10 mouse cellular contexts compared by ENCODE assay signal in the genomic region with DNA sequence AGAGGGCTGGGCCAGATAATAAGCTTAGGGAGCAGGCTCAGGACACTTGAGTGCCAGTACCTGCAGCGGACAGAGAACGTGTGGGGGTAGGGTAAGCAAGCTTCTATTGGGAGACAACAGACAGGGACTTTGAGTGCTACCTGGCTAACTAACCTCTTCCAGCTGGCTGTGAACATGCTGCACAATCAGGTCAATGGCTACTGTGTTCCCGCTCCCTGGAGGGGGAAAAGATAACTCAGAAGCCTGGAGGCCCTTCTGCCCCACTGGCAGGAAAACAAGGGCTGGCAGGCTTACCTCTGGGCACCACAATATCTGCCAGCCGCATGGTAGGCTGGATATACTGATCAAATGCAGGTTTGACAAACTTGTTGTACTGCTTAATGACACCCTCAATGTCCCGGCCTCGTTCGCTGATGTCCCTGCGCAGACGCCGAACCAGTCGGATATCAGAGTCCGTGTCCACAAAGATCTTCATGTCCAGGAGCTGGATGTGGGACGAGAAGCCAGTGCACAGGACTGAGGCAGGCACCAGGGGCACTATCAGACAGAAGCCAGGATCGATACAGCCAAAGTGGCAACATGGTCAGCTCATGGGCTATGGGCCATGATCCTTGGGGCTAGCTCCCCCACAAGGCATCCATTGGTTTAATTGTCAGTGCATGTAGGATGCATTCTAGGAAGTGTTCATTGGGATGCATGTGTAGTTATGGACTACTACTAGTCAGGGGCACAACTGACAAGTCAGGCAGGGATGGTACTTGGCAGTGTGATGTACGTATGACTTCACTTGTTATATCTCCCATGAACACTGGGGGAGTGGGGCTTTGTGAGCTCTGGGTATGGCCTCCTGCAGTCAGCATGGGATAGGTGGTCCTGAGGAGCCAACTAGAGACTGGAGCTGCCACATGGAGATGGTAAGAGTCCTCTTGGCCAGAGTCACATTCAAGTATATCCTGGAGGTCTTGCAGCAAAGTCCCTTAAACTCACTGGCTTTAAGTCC. TPM values are rescaled to one million over a fixed set of nuclear protein-coding genes. Genes with fewer than 3 reads are reported as not detected.
DNase-seq lines count a peak whose midpoint lies in the region; ATAC-seq lines count a peak whose summit lies in the region.
"Had no signal": no experiment of that assay in that cellular context is flagged by ENCODE, and none has a peak within 500 bp of the region (broad histone marks: within the 10 kb centered on the region; RNA-seq: fewer than 3 reads in every experiment).

No protein-coding gene starts in this region.

- ATAC-seq in megakaryocyte progenitor cell, adult 5-6 weeks (replicated peaks; ENCODE audit: poor library complexity), result no peak
- ATAC-seq: inflammation-experienced regulatory T-cells, adult 6 months had no signal

- peak; percentile 1 for DNase-seq in adrenal gland, postnatal 10 days
- DNase-seq in adrenal gland, postnatal 36 days, result no peak
- DNase-seq in heart, adult 8-10 months (ENCODE audit: low spot score), result peak; percentile 35
- no peak for DNase-seq in heart, postnatal 4 days
- peak; percentile 17 for DNase-seq in urinary bladder, adult 2 months (ENCODE audit: low spot score)
- DNase-seq in urinary bladder, adult 18-20 months (ENCODE audit: low spot score in 2 of 2), result no peak
- DNase-seq in retina, embryonic 14.5 days (ENCODE audit: low spot score), result no peak
- DNase-seq: thymus, postnatal 36 days had no signal

RNA-seq across cellular contexts. Expression of a gene that starts 11.5 kb away (rescaled TPM):
- total RNA-seq in adrenal gland, postnatal 10 days (2021), result 10 to 100 TPM; 55.1 to 86.5 TPM
- total RNA-seq in adrenal gland, postnatal 36 days (2021), result 10 to 100 TPM; 77.0 to 79.8 TPM
- 10 to 100 TPM; 26.8 to 39.2 (median 35.0) TPM for total RNA-seq in heart, adult 8-10 months (2022)
- 10 to 100 TPM; 50.2 to 54.5 TPM for total RNA-seq in heart, postnatal 4 days (2021)
- 139 and 214 TPM in 2 replicates for polyA plus RNA-seq in urinary bladder, adult 2 months (2012; rRNA removed)
- total RNA-seq in megakaryocyte progenitor cell, adult 5-6 weeks (2015), result 72.0 and 87.0 TPM in 2 replicates
- total RNA-seq in megakaryocyte progenitor cell, adult 5-6 weeks (2017), result 54.7 and 67.0 TPM in 2 replicates

RNA-seq across cellular contexts. Expression of a gene that starts 18.4 kb away (rescaled TPM):
- total RNA-seq in adrenal gland, postnatal 10 days (2021), result 10 to 100 TPM; 51.4 to 58.3 TPM
- 10 to 100 TPM; 61.8 to 66.9 TPM for total RNA-seq in adrenal gland, postnatal 36 days (2021)
- 10 to 100 TPM; 34.3 to 42.6 (median 35.0) TPM for total RNA-seq in heart, adult 8-10 months (2022)
- total RNA-seq in heart, postnatal 4 days (2021), result 10 to 100 TPM; 35.1 to 36.1 TPM
- 30.7 and 40.9 TPM in 2 replicates for polyA plus RNA-seq in urinary bladder, adult 2 months (2012; rRNA removed)
- total RNA-seq in megakaryocyte progenitor cell, adult 5-6 weeks (2015), result 19.2 and 20.3 TPM in 2 replicates
- 79.3 and 93.2 TPM in 2 replicates for total RNA-seq in megakaryocyte progenitor cell, adult 5-6 weeks (2017)

RNA-seq across cellular contexts. Expression of a gene that starts 19.4 kb away (rescaled TPM):
- 10 to 100 TPM; 52.5 to 92.4 TPM for total RNA-seq in adrenal gland, postnatal 10 days (2021)
- total RNA-seq in adrenal gland, postnatal 36 days (2021), result 10 to 100 TPM; 43.1 to 61.3 TPM
- 10 to 100 TPM; 11.0 to 18.7 (median 14.0) TPM for total RNA-seq in heart, adult 8-10 months (2022)
- total RNA-seq in heart, postnatal 4 days (2021), result 10 to 100 TPM; 41.8 to 45.5 TPM
- polyA plus RNA-seq in urinary bladder, adult 2 months (2012; rRNA removed), result 43.9 and 52.6 TPM in 2 replicates
- 8.1 and 13.5 TPM in 2 replicates for total RNA-seq in megakaryocyte progenitor cell, adult 5-6 weeks (2015)
- 7.6 and 16.4 TPM in 2 replicates for total RNA-seq in megakaryocyte progenitor cell, adult 5-6 weeks (2017)

RNA-seq across cellular contexts. Expression of a gene that starts 25.8 kb away (rescaled TPM):
- 10 to 100 TPM in 1 of 2 experiments, 1 to 10 TPM in 1; 10.0 to 11.7 TPM for total RNA-seq in adrenal gland, postnatal 10 days (2021)
- total RNA-seq in adrenal gland, postnatal 36 days (2021), result 10 to 100 TPM; 13.8 to 14.7 TPM
- 1 to 10 TPM; 1.2 to 1.6 (median 1.5) TPM for total RNA-seq in heart, adult 8-10 months (2022)
- total RNA-seq in heart, postnatal 4 days (2021), result 1 to 10 TPM; 4.8 to 4.9 TPM
- 14.7 and 20.2 TPM in 2 replicates for polyA plus RNA-seq in urinary bladder, adult 2 months (2012; rRNA removed)
- 9.0 and 10.9 TPM in 2 replicates for total RNA-seq in megakaryocyte progenitor cell, adult 5-6 weeks (2015)
- total RNA-seq in megakaryocyte progenitor cell, adult 5-6 weeks (2017), result 2.0 TPM in 2 replicates

RNA-seq across cellular contexts. Expression of a gene that starts 52.9 kb away (rescaled TPM):
- 10 to 100 TPM; 89.0 to 91.5 TPM for total RNA-seq in adrenal gland, postnatal 10 days (2021)
- 10 to 100 TPM; 92.9 to 93.7 TPM for total RNA-seq in adrenal gland, postnatal 36 days (2021)
- 10 to 100 TPM; 57.8 to 71.4 (median 65.0) TPM for total RNA-seq in heart, adult 8-10 months (2022)
- 100 to 1,000 TPM; 111 to 119 TPM for total RNA-seq in heart, postnatal 4 days (2021)
- polyA plus RNA-seq in urinary bladder, adult 2 months (2012; rRNA removed), result 51.2 and 52.7 TPM in 2 replicates
- 25.0 and 30.7 TPM in 2 replicates for total RNA-seq in megakaryocyte progenitor cell, adult 5-6 weeks (2015)
- total RNA-seq in megakaryocyte progenitor cell, adult 5-6 weeks (2017), result 37.4 and 40.0 TPM in 2 replicates

Comparison
In these comparisons a context has a peak if more than half of its experiments do, and no peak if none do; other contexts are left out.
1. DNase-seq: peak in adrenal gland, postnatal 10 days (single experiment), heart, adult 8-10 months (single experiment) and urinary bladder, adult 2 months (single experiment); none in adrenal gland, postnatal 36 days (0 of 2), heart, postnatal 4 days (single experiment), urinary bladder, adult 18-20 months (0 of 2) and retina, embryonic 14.5 days (single experiment).